Mouse (Mus musculus) activated CD4-positive, CD25-positive, alpha-beta regulatory T cell, adult 9 weeks (primary cell): ENCODE results near the gene Lrrn4cl. TPM values are rescaled to one million over a fixed set of nuclear protein-coding genes. Genes with fewer than 3 reads are reported as not detected.

ENCODE experiments used
- polyA plus RNA-seq: library from polyadenylated mRNA; unstranded; fragments of 100-300 nt; shearing (Covaris generic); gene quantifications from one replicate; pipeline ENCODE4 v1.2.1, GENCODE M21; 2017

The Lrrn4cl gene
- not detected for polyA plus RNA-seq

DNA sequence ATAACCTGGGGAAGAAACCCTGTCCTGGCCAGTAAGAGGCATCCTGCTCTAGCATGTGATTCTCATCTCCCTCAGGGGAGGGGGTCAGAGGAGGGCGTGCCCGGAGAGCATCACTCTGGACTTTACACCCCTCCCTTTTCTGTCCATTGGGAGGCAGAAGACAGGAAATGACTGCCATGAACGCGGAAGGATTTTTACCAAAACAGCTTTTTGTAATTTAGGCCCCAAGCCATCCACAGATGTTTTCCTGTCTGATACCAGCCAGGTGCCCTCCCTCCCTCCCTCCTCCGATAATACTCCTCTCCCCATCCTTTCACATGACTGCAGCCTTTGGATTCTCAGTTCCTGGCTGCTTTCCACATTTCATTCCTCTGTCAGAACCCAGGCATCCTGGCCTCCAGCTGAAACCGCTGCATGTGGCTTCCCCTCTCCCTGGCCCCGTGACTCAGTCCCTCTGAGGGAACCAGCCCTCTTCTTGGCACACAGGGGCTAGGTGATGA, at the start of gene Lrrn4cl:
Gene Lrrn4cl (plus strand): TSS at position 367 of the 500 bp plus-strand sequence.

GRCm38 (mm10) chr19:8802130-8802821, 48.3 kb upstream of the Lrrn4cl start, which contains the start of gene Zbtb3:
Zbtb3 (plus strand) TSS chr19:8802555.

GRCm38 (mm10) chr19:8818801-8819595, 31.6 kb upstream of the Lrrn4cl start, which contains the start of gene Ttc9c:
Ttc9c (minus strand) TSS chr19:8819333.

GRCm38 (mm10) chr19:8819596-8820423, 30.8 kb upstream of the Lrrn4cl start, which contains the start of gene Hnrnpul2:
Hnrnpul2 (plus strand) TSS chr19:8820010.

GRCm38 (mm10) chr19:8829660-8830059, 20.9 kb upstream of the Lrrn4cl start, which contains the start of gene AC129217.1:
AC129217.1 (plus strand) TSS chr19:8829773.

DNA sequence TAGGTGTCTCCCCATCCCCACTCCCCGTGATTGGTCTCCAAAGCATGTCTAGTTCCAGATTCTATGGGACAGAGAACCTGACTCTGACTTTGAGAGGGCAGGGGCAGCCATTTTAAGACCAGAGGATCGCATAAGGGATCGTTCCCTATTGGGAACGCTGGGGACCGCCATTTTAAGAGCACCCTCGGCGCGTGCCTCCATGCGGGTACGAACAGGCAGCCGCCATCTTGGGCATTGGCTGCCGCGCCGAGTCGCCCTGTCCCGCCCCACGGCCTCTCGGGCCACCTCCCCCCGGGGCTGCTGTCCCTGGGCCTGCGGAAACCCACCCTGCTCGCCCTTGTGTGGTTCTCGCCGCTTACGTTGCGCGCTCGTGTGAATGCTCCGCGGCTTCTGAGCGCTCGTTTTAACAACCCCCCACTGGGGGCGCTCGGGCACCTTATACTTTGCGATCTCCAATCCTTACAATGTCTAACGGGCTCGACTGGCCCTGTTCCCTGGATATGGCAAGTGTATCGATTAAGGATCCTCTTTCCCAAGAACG, 13.2 kb upstream of the Lrrn4cl start, which contains the start of gene Bscl2:
Gene Bscl2 (plus strand): TSS at position 217 of the 541 bp plus-strand sequence.

GRCm38 (mm10) chr19:8839103-8839907, 11.3 kb upstream of the Lrrn4cl start, which contains the start of gene Gng3:
Gng3 (minus strand) TSS chr19:8839194.

DNA sequence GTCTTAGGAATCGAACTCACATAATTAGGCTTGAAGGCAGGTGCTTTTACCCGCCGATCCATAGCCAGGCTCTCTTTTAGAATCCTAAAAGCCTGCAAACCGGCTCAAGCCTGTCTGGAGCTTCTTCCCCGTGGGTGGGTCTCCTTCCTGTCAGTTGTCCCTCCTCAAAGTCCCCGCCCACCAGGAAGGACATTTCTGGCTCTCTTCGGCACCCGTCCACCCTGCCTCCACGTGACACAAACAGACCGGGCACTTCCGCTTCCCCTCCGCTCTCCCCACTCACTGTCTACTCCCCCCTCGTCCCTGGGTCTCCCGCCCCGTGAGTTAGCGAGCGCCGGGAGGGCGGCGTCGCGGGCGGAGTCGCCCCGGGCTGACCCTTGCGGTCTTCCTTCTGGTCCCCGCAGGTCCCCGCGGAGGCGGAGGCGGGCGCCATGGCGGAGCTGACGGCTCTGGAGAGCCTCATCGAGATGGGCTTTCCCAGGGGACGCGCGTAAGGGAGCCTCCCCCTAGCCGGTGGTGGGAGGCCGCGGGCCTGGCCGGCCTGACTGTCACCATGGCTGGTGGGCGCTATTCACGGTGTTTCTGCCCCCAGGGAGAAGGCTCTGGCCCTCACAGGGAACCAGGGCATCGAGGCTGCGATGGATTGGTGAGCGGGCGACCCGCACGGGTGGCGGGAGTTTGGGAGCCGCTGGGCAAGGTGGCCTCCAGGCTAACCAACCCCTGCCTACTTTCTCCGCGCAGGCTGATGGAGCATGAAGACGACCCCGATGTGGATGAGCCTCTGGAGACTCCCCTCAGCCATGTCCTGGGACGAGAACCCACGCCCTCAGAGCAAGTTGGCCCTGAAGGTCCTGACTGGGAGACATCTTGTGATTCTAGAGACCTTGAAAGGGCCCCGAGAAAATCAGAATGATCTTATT, 21.0 kb downstream of the Lrrn4cl start, which contains the start of gene Ubxn1:
Gene Ubxn1 (plus strand): TSS at position 230 of the 920 bp plus-strand sequence.

DNA sequence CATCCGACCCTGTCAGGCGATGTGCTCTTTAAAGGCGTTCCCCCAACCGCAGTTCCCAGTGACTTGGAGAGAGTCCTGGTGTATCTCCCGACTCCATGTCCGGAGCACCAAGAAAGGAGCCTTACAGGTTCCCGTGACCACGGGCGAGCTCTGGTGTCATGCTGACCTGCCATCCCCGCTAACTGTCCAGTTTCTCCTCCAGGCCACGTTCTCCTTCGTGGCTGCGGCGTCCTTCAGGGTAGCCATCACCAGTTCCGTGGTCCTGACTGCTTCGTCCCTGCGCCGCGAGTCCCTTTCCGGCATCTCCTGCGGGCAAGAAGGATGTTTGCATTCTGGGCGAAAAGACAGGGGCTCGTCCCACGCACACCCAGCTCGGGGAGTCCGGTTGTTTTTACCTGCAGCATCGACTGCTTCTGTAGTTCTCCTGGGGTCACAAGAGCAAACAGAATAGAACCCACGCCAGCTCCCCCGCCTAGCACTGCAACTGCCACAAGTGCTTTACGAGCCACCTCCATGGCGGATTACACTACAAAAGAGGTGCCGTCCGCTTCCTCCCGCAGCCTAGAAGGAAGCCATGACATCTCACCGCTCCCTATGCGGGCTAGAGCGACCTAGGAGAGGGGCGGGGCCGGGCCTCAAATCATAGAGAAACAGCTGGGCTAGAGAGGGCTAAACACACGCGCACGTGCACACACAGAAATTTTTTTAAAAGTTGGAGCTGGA, 29.9 kb downstream of the Lrrn4cl start, which contains the start of gene Uqcc3:
Gene Uqcc3 (minus strand): TSS at position 613 of the 723 bp plus-strand sequence.

GRCm38 (mm10) chr19:8883616-8884015, 33.0 kb downstream of the Lrrn4cl start, which contains the start of the genes Lbhd1 and Gm49403:
Lbhd1 (plus strand) TSS chr19:8883732.
Gm49403 (plus strand) TSS chr19:8883930.

GRCm38 (mm10) chr19:8888511-8889385, 38.2 kb downstream of the Lrrn4cl start, which contains the start of the genes 1810009A15Rik and Gm49416:
1810009A15Rik (plus strand) TSS chr19:8888853.
Gm49416 (plus strand) TSS chr19:8888926.

GRCm38 (mm10) chr19:8892829-8893766, 42.5 kb downstream of the Lrrn4cl start, which contains the start of gene Ints5:
Ints5 (plus strand) TSS chr19:8893005.

GRCm38 (mm10) chr19:8897865-8898495, 47.4 kb downstream of the Lrrn4cl start, which contains the start of gene Ganab:
Ganab (plus strand) TSS chr19:8898071.

